Mouse (Mus musculus): ENCODE data around the gene Fry.

- TF ChIP-seq CTCF (IDR thresholded peaks at IDR 0.05; ENCODE audit: low read depth) (peak; percentile 22; the same call in 1 of the 2 replicates), EP300 (IDR thresholded peaks at IDR 0.05; ENCODE audit: low read depth) (no peak)
Measured at GRCm38 (mm10) chr5:150347845-150348244, 229.4 kb downstream of the Fry start.
